36 mouse cellular contexts compared by ENCODE assay signal in the genomic region with DNA sequence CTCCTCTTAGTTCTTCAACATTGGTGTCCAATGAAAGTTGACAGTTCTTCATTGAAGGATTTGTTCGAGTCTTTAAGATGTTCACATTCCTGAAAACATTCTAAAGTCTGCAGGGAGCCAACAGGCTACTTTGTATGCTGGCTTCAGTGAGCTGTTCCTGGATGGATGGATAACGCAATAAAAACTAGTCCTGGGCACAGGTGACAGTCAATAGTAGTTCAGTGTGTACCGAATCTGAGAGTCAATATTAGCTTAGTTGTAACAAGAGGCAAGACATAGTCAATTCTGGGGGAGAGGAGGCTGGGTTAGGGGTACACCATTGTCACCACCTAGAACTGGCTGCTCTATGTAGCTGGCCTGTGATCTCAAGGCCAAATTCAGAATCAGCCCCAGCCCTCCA. TPM values are rescaled to one million over a fixed set of nuclear protein-coding genes. Genes with fewer than 3 reads are reported as not detected.
"Had no signal": no experiment of that assay in that cellular context is flagged by ENCODE, and none has a peak within 500 bp of the region (broad histone marks: within the 10 kb centered on the region; RNA-seq: fewer than 3 reads in every experiment).

No protein-coding gene starts in this region.

- H3K27me3 ChIP-seq: heart, embryonic 12.5 days; heart, embryonic 13.5 days; heart, embryonic 15.5 days; hindbrain, embryonic 12.5 days; hindbrain, embryonic 13.5 days; hindbrain, embryonic 15.5 days; intestine, embryonic 15.5 days; kidney, embryonic 15.5 days had no signal

- H3K4me2 ChIP-seq: heart, embryonic 11.5 days; heart, embryonic 12.5 days; heart, embryonic 13.5 days; heart, embryonic 15.5 days; hindbrain, embryonic 12.5 days; hindbrain, embryonic 13.5 days; hindbrain, embryonic 14.5 days; hindbrain, embryonic 15.5 days; intestine, embryonic 15.5 days; kidney, embryonic 15.5 days had no signal

- DNase-seq: heart, adult 2 months; heart, postnatal 10 days; heart, postnatal 14 days; kidney, adult 11 months; kidney, adult 18-20 months; kidney, adult 2 months; kidney, adult 8-10 months; kidney, adult 9 months; kidney, postnatal 10 days; kidney, postnatal 14 days; kidney, postnatal 25 days; kidney, postnatal 36 days; kidney, postnatal 4 days; layer of hippocampus, adult 9-11 months; layer of hippocampus, postnatal 36 days had no signal

- H3K36me3 ChIP-seq: heart, embryonic 12.5 days; heart, embryonic 13.5 days; heart, embryonic 15.5 days; hindbrain, embryonic 10.5 days; hindbrain, embryonic 12.5 days; hindbrain, embryonic 13.5 days; hindbrain, embryonic 15.5 days; intestine, embryonic 15.5 days; kidney, embryonic 15.5 days had no signal

- H3K4me3 ChIP-seq: heart, adult 2 months; heart, embryonic 12.5 days; heart, embryonic 13.5 days; heart, embryonic 15.5 days; hindbrain, embryonic 10.5 days; hindbrain, embryonic 12.5 days; hindbrain, embryonic 13.5 days; hindbrain, embryonic 15.5 days; intestine, embryonic 15.5 days; kidney, embryonic 15.5 days; layer of hippocampus, adult 2 months had no signal

- ATAC-seq: hindbrain, embryonic 16.5 days; hindbrain, postnatal 0 days; inflammation-experienced regulatory T-cells, adult 6 months; intestine, embryonic 15.5 days; intestine, embryonic 16.5 days; intestine, postnatal 0 days had no signal

- H3K9ac ChIP-seq: heart, embryonic 12.5 days; heart, embryonic 13.5 days; heart, embryonic 15.5 days; hindbrain, embryonic 12.5 days; hindbrain, embryonic 13.5 days; hindbrain, embryonic 14.5 days; hindbrain, embryonic 15.5 days; intestine, embryonic 15.5 days; kidney, embryonic 15.5 days had no signal

- H3K27ac ChIP-seq: heart, adult 2 months; heart, embryonic 13.5 days; heart, embryonic 15.5 days; hindbrain, embryonic 10.5 days; hindbrain, embryonic 12.5 days; hindbrain, embryonic 13.5 days; hindbrain, embryonic 14.5 days; hindbrain, embryonic 15.5 days; hindbrain, postnatal 0 days; intestine, embryonic 15.5 days; kidney, embryonic 15.5 days; kidney, postnatal 0 days; layer of hippocampus, adult 2 months had no signal

- H3K4me1 ChIP-seq: heart, embryonic 12.5 days; heart, embryonic 15.5 days; hindbrain, embryonic 12.5 days; hindbrain, embryonic 15.5 days; intestine, embryonic 15.5 days had no signal

- H3K9me3 ChIP-seq: heart, embryonic 12.5 days; heart, embryonic 13.5 days; heart, embryonic 15.5 days; hindbrain, embryonic 10.5 days; hindbrain, embryonic 12.5 days; hindbrain, embryonic 13.5 days; hindbrain, embryonic 15.5 days; intestine, embryonic 15.5 days; kidney, embryonic 15.5 days had no signal

RNA-seq across cellular contexts. Expression of gene Lipc, which starts 17.2 kb away (rescaled TPM):
- total RNA-seq: hindbrain, postnatal 0 days; left cerebral cortex, adult 18-20 months had no signal
- polyA plus RNA-seq: hindbrain, embryonic 10.5 days; hindbrain, embryonic 11.5 days; hindbrain, embryonic 13.5 days; hindbrain, embryonic 15.5 days; inflammation-experienced regulatory T-cells, adult 6 months; intestine, embryonic 14.5 days; intestine, postnatal 0 days had no signal
